Mouse (Mus musculus): Measurements from ENCODE around the gene Rps19. TPM values are rescaled to one million over a fixed set of nuclear protein-coding genes. Genes with fewer than 3 reads are reported as not detected.

The Rps19 gene
- polyA plus RNA-seq (2014; fragmentation: Illumina TruSeq; extraction: RNeasy Lipid Tissue Mini Kit (QIAGEN cat#74804); ENCODE audit: low read depth, low replicate concordance) = 1,055 TPM

DNA sequence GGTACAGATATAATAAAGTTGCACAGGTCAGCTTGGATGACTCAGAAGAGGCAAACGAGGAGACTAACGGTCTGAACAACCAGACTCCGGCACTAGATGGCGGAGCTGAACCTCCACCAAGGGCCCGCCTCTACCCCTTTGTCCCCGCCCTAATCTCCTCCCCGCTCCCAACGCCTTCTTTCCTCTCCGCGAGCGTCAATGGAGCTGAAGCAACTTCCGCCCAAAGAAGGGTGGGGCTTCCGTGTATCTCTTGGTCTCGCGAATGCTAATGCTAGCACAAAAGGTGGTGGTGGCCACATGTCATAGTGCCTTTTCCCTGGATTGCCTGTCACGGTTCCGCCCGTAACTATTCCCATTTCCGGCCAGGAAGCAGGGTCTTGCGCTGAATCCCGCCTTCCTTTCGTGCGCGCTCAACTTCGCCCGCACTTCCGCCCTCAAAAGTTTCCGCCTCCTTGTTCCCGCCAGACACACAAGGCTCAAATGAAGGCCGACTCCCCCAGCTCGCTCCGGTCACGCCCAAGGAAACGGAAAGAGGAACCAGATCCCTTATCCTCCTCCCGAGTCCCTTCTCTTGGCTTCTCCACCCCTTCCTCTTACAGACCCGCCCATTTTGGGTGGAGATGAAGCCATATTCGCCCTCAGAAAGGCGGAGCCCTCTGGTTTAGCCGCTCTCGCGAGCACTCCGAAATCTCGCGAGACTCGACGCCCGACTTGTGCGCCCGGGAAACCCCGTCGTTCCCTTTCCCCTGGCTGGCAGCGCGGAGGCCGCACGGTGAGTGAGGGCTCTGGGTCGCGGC lies at the start of gene Rps19:
TSS of gene Rps19 (plus strand) at position 476 of the 797 bp plus-strand sequence.

DNA sequence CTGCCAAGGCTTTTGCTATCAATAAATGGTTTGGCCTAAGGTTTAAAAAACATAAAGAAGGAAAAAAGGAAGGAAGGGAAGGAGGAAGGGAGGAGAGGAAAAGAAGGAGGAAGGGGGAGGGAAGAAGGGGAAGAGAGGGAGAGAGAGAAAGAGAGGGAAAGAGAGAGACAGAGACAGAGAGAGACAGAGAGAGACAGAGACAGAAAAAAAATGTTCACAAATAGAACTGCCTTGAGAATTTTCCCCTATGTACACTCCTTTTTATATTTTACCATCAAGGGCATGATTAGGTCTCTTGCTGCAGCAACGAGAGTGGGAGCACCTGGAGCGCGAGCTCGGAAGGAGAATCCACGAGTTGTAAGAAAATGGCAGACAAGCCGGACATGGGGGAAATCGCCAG lies 22.3 kb upstream of the Rps19 start, which contains the start of gene Gm9844:
TSS of gene Gm9844 (plus strand) at position 301 of the 400 bp plus-strand sequence.

DNA sequence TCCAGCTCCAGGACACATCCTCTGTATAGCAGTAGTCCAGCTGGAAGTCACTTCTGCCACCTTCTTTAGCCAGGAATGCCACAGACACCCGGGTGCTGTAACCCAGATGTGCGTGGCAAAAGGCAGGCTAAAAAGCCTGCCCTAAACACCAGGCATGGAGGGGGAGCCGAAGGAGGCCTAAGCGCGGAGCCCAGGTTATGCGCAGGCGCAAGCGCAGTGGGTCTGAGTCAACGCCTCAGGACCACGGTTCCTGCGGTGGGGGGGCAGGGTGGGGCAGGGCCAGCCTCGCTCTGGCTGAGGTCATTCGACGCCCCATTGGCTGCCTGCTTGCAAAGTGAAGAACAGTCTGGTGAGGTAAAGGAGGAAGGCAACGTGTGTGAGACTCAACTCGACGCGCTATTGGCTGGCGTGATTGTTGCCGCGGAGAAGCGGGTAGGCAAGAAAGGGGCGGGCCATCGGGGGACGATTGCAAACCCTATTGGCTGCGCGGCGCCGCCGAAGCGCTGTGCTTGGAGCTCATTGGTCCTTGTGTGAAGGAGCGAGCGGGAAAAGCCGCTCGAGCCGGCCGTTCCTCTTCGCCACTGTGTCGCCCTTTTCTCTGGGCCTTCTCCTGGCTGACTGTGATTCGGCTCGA lies 14.5 kb upstream of the Rps19 start, which contains the start of the genes Lypd4 and Dmrtc2:
TSS of gene Lypd4 (minus strand) at position 410 of the 634 bp plus-strand sequence.
TSS of gene Dmrtc2 (plus strand) at position 526 of the 634 bp plus-strand sequence.

DNA sequence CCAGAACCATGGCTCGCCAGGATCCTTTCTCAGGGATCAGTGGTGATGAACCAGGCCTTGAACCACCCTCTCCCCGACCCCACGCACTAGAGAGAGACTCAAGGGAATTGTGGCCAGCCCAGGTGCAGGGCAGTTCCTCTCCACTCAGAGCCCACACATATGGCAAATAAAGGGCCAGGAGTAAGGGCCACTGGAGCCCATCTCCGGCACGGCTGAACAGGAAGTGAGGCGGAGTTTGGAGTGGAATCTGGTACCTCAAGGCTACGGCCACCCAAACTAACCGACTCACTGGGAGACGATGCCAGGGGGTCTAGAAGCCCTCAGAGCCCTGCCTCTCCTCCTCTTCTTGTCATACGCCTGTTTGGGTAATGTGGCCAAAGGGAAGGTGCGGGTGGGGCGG lies 13.1 kb downstream of the Rps19 start, which contains the start of gene Cd79a:
TSS of gene Cd79a (plus strand) at position 158 of the 400 bp plus-strand sequence.

DNA sequence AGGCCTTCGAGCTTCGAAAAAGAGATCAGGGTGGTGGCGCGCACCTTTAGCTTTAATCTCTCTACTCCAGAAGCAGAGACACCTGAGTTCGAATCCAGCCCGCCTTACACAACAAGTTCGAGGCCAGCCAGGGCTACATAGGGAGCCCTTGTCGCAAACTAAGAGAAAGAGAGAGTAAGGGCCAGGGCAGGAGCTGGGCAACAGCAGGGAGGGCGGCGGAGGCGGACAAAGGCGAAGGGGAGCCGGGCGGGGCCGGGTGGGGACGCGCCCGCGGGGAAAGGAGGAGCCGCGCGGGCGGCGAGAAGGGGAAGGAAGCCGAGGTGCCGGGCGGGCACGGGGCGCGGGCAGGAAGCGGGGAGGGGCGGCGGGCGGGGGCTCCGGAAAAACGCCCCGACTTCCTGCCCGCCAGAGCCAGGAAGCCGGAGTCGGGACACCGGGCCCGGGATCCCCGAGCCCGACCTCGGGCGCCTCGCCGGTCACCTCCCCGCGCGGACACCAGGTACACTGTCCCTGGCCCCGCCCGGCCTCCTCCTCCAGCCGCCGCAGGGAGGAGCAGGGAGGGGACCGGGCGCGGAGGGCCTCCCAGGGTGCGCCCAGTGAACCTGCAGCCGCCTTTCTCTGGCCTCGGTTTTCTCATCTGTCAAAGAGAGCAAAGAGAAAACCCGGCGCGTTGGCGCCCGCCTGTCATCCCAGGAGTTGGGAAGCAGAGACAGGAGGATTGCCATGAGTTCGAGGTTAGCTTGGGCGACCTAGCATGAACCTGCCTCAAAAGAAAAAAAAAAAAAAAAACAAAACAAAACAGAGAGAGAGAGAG lies 18.7 kb downstream of the Rps19 start, which contains the start of gene Arhgef1:
TSS of gene Arhgef1 (plus strand) at position 283 of the 814 bp plus-strand sequence.

Other genes starting within 250 kb of the Rps19 start
- 1.2 TPM for gene Lypd3, start 247.8 kb upstream of the Rps19 start, polyA plus RNA-seq (2014; fragmentation: Illumina TruSeq; extraction: RNeasy Lipid Tissue Mini Kit (QIAGEN cat#74804); ENCODE audit: low read depth, low replicate concordance)
- 5.0 TPM for gene Tex101, start 207.7 kb upstream of the Rps19 start, polyA plus RNA-seq (2014; fragmentation: Illumina TruSeq; extraction: RNeasy Lipid Tissue Mini Kit (QIAGEN cat#74804); ENCODE audit: low read depth, low replicate concordance)
- gene BC049730, start 175.1 kb upstream of the Rps19 start, polyA plus RNA-seq (2014; fragmentation: Illumina TruSeq; extraction: RNeasy Lipid Tissue Mini Kit (QIAGEN cat#74804); ENCODE audit: low read depth, low replicate concordance) = 1.4 TPM
- gene Gm4763, start 157.5 kb upstream of the Rps19 start, polyA plus RNA-seq (2014; fragmentation: Illumina TruSeq; extraction: RNeasy Lipid Tissue Mini Kit (QIAGEN cat#74804); ENCODE audit: low read depth, low replicate concordance) = 1.3 TPM
- gene Cd177, start 124.1 kb upstream of the Rps19 start, polyA plus RNA-seq (2014; fragmentation: Illumina TruSeq; extraction: RNeasy Lipid Tissue Mini Kit (QIAGEN cat#74804); ENCODE audit: low read depth, low replicate concordance) = 1.2 TPM
- gene Ceacam10, start 107.2 kb upstream of the Rps19 start, polyA plus RNA-seq (2014; fragmentation: Illumina TruSeq; extraction: RNeasy Lipid Tissue Mini Kit (QIAGEN cat#74804); ENCODE audit: low read depth, low replicate concordance) = 509 TPM
- gene Gm9844, start 22.2 kb upstream of the Rps19 start, polyA plus RNA-seq (2014; fragmentation: Illumina TruSeq; extraction: RNeasy Lipid Tissue Mini Kit (QIAGEN cat#74804); ENCODE audit: low read depth, low replicate concordance) = 1.8 TPM
- gene Lypd4, start 14.4 kb upstream of the Rps19 start, polyA plus RNA-seq (2014; fragmentation: Illumina TruSeq; extraction: RNeasy Lipid Tissue Mini Kit (QIAGEN cat#74804); ENCODE audit: low read depth, low replicate concordance) = 8.7 TPM
- 1.4 TPM for gene Dmrtc2, start 14.3 kb upstream of the Rps19 start, polyA plus RNA-seq (2014; fragmentation: Illumina TruSeq; extraction: RNeasy Lipid Tissue Mini Kit (QIAGEN cat#74804); ENCODE audit: low read depth, low replicate concordance)
- 0.69 TPM for gene Cd79a, start 13.0 kb downstream of the Rps19 start, polyA plus RNA-seq (2014; fragmentation: Illumina TruSeq; extraction: RNeasy Lipid Tissue Mini Kit (QIAGEN cat#74804); ENCODE audit: low read depth, low replicate concordance)
- 85.9 TPM for gene Arhgef1, start 18.5 kb downstream of the Rps19 start, polyA plus RNA-seq (2014; fragmentation: Illumina TruSeq; extraction: RNeasy Lipid Tissue Mini Kit (QIAGEN cat#74804); ENCODE audit: low read depth, low replicate concordance)
- gene Gm4881, start 60.1 kb downstream of the Rps19 start, polyA plus RNA-seq (2014; fragmentation: Illumina TruSeq; extraction: RNeasy Lipid Tissue Mini Kit (QIAGEN cat#74804); ENCODE audit: low read depth, low replicate concordance) = not detected
- 305 TPM for gene Rabac1, start 88.4 kb downstream of the Rps19 start, polyA plus RNA-seq (2014; fragmentation: Illumina TruSeq; extraction: RNeasy Lipid Tissue Mini Kit (QIAGEN cat#74804); ENCODE audit: low read depth, low replicate concordance)
- 2.9 TPM for gene Atp1a3, start 121.6 kb downstream of the Rps19 start, polyA plus RNA-seq (2014; fragmentation: Illumina TruSeq; extraction: RNeasy Lipid Tissue Mini Kit (QIAGEN cat#74804); ENCODE audit: low read depth, low replicate concordance)
- gene Grik5, start 188.0 kb downstream of the Rps19 start, polyA plus RNA-seq (2014; fragmentation: Illumina TruSeq; extraction: RNeasy Lipid Tissue Mini Kit (QIAGEN cat#74804); ENCODE audit: low read depth, low replicate concordance) = 8.7 TPM
- 12.5 TPM for gene Zfp574, start 188.2 kb downstream of the Rps19 start, polyA plus RNA-seq (2014; fragmentation: Illumina TruSeq; extraction: RNeasy Lipid Tissue Mini Kit (QIAGEN cat#74804); ENCODE audit: low read depth, low replicate concordance)

Data from adipose tissue, adult 10 weeks (tissue).